Mouse (Mus musculus): Measurements from ENCODE around the gene Dennd4b.

DNA sequence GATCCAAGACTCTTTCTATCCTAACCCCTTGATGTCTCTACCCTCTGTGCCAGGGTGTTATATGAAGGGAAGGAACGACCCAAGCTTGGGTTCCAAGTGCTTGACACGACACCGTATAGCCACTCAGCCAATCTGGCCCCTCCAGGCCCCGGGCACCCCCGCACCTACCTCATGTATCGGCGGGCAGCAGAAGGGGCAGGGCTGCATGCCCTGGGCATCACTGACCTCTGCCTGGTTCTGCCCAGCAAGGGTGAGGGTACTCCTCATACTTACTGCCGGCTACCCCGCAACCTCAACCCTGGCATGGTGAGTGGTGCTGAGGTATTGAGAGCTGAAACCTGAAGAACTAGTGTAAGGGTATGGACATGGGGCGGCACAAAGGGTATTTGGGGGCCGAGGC is 3.2 kb downstream of the Dennd4b start:
- TF ChIP-seq POLR2A (IDR thresholded peaks at IDR 0.05; ENCODE audit: insufficient read length, low read depth): no peak
- no peak for TF ChIP-seq REST (IDR thresholded peaks at IDR 0.05; ENCODE audit: insufficient read depth, insufficient read length)
- TF ChIP-seq MYOG (IDR thresholded peaks at IDR 0.05; ENCODE audit: control insufficient read depth in 1 of 3, insufficient read depth in 1 of 3, insufficient read length in 2 of 3, low read depth in 2 of 3): no peak
- no peak for TF ChIP-seq POLR2AphosphoS2 (IDR thresholded peaks at IDR 0.05; ENCODE audit: insufficient read length, low read depth)
- no peak for TF ChIP-seq TCF12 (IDR thresholded peaks at IDR 0.05; ENCODE audit: insufficient read depth, poor library complexity, severe bottlenecking)
- TF ChIP-seq MYOD1 (IDR thresholded peaks at IDR 0.05; ENCODE audit: control insufficient read depth in 1 of 3, insufficient read length in 2 of 3, low read depth in 2 of 3): no peak

All from myocyte (in vitro differentiated cells).